Mouse (Mus musculus) monocyte, adult 2 months (primary cell): ENCODE data around the gene Midn.

Source experiments
- DNase-seq, 2 experiments: peaks; one replicate each; pipeline ENCODE4 v3.0.0; 2022; ENCODE audit warnings: low spot score in 2 of 2, low read depth in 1 of 2

The Midn gene

GRCm38 (mm10) chr10:80170052-80170451 is 22.0 kb downstream of the Midn start:
- no peak for DNase-seq

GRCm38 (mm10) chr10:80170601-80171021 is 22.5 kb downstream of the Midn start:
- no peak for DNase-seq

- DNase-seq, result no peak
Observed at GRCm38 (mm10) chr10:80171252-80171651, 23.2 kb downstream of the Midn start.

- DNase-seq, result no peak
Observed at GRCm38 (mm10) chr10:80171760-80172526, 23.9 kb downstream of the Midn start.

GRCm38 (mm10) chr10:80172527-80173292 is 24.6 kb downstream of the Midn start, which contains the start of gene 1600002K03Rik:
Gene 1600002K03Rik (plus strand): TSS chr10:80172944.
- DNase-seq, result peak; percentile 91 to 94

GRCm38 (mm10) chr10:80173358-80173757 is 25.3 kb downstream of the Midn start:
- DNase-seq, result no peak

GRCm38 (mm10) chr10:80173955-80174640 is 26.0 kb downstream of the Midn start:
- DNase-seq, result no peak

GRCm38 (mm10) chr10:80174705-80175104 is 26.6 kb downstream of the Midn start:
- DNase-seq, result no peak

- DNase-seq, result no peak
Observed at GRCm38 (mm10) chr10:80175536-80176269, 27.6 kb downstream of the Midn start.

GRCm38 (mm10) chr10:80176270-80176834 is 28.3 kb downstream of the Midn start:
- no peak for DNase-seq

GRCm38 (mm10) chr10:80177441-80178279 is 29.6 kb downstream of the Midn start:
- no peak for DNase-seq

GRCm38 (mm10) chr10:80179068-80180051 is 31.3 kb downstream of the Midn start, which contains the start of gene Efna2:
Gene Efna2 (plus strand): TSS chr10:80179482.
- DNase-seq, result no peak

GRCm38 (mm10) chr10:80180288-80180687 is 32.2 kb downstream of the Midn start:
- no peak for DNase-seq

GRCm38 (mm10) chr10:80180823-80181222 is 32.8 kb downstream of the Midn start:
- no peak for DNase-seq

GRCm38 (mm10) chr10:80182547-80182946 is 34.5 kb downstream of the Midn start:
- DNase-seq, result no peak

GRCm38 (mm10) chr10:80186649-80187048 is 38.6 kb downstream of the Midn start:
- no peak for DNase-seq

GRCm38 (mm10) chr10:80187739-80188138 is 39.7 kb downstream of the Midn start:
- no peak for DNase-seq

GRCm38 (mm10) chr10:80188453-80189024 is 40.5 kb downstream of the Midn start:
- no peak for DNase-seq
